Mouse (Mus musculus) kidney, adult 9 months (tissue): ENCODE data around the gene Olfr697.
"Not testable (repeated sequence)": the region's sequence is repeated elsewhere in the genome, so short reads cannot be mapped to it uniquely, and the experiment has no call there.

Source experiments
- DNase-seq: peaks from one replicate; pipeline ENCODE4 v3.0.0; 2022

Olfr697 gene

DNA sequence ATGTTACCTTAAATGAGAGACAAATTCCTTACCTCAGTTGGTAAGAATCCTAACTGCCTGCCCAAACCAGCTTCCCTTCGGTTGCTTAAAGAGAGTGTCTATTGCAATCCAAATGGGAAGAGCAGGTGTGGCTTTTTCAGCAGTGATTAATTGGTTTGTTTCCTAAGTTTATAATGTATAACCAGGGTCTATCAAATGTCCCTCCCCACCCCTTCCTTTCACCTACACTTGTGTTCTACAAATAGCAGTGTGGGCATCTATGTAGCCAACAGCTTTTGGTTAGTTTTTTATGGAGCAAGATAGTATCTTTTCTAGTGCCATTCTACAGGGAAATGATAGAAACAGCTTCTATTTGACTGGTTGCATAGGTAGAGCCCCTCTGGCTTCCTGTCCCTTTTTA lies at the start of gene Olfr697:
TSS of gene Olfr697 (minus strand) at position 101 of the 400 bp plus-strand sequence.
- DNase-seq = no peak

DNA sequence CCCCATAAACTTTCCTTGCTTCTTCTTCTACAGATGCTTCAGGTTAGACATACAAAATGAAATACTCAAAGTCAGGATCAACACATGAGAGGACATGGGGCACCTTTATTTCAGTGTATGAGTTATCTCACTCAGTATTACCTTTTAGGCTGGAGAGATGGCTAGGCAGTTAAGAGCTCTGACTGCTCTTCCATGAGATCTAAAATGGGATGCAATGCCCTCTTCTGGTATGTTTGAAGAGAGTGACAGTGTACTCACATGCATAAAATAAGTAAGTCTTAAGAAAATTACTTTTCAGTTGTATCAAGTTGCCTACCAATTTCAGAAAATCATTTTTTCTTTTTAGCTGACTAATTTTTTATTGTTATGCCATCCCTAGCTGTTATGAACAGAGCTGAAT lies 46.1 kb upstream of the Olfr697 start:
- DNase-seq = peak; percentile 3

DNA sequence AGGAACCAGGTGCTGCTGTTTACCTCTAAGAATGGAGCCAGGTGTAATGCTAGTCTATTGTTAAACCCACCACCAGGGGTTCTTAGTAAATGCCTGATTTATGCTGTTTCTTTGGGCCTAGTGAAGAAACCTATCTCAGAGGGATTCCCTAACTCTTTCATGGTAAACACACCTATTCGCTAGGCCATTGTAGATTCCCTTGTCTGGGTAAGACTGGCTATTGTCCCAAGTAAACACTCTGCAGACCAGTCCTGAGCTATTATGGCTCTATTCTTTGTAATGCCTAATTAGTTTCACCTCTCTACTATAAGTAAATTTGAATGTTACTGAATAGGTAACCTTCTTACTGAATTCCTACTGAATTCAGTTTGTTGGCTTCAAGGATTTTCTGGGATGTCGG lies 18.8 kb upstream of the Olfr697 start:
- not testable (repeated sequence) for DNase-seq

DNA sequence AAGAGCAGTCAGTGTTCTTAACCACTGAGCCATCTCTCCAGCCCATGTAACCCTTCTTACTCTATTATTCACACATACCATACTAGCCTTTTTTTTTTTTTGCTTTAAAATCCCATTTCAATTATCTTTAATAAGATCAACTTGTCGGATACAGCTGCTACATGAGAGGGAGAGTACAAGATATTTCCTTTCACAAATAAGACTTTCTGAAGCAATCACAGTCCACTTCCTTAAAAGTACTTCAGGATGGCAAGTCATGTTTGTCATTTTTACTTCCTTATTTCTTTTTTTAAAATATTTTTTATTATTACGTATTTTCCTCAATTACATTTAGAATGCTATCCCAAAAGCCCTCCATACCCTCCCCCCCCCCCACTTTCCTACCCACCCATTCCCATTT lies 16.6 kb upstream of the Olfr697 start:
- DNase-seq = no peak

DNA sequence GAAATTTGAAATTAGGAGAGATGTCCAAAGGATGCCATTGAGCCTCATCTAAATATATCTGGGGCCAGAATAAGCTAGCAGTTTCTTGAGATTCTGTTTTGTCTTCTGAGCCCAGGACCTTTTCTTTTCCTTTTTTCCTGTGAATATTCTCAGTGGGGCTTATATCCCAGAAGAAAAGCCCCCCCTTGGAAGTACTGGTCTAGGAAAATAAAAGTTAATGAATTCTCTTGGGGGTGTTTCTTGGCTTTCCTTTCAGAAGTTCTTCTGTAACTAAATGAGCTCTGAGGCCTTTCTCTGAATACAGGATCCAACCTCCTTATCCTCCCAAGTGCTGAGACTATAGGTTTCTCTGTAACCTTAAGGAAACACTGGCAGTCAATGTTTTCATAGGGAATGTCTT lies 13.1 kb upstream of the Olfr697 start, which contains the start of gene Olfr698:
TSS of gene Olfr698 (minus strand) at position 101 of the 400 bp plus-strand sequence.
- no peak for DNase-seq

DNA sequence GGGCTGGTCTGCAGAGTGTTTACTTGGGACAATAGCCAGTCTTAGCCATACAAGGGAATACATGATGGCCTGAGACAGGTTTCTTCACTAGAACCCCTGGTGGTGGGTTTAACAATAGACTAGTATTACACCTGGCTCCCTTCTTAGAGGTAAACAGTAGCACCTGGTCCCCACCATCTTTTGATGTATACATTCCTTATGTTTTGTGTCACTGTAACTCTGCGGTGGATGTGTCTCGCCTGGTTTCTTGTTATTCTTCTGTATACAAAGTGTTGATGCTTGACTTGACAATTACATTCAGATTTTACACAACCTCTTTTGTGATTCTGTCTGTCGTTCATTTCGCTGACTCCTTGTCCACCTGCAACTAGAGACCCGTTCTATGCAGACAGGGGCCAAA lies 3.6 kb upstream of the Olfr697 start:
- DNase-seq = no peak

DNA sequence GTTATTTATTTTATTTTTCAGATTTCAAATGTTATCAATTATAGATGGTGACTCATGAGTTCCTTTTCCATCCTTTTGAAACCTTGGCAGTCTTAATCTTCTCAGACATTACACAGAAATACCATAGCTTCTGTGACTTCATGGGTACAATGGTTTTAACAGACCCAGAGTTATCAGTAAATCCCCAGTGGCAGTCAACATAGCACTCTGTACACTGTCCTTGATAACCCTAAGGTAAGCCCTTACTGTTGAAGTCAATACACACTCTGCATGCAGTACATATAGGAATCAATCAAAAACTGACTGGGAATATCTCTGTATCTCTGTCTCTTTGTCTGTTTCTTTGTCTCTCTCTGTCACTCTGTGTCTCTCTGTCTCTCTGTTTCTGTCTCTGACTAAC lies 5.2 kb downstream of the Olfr697 start:
- no peak for DNase-seq

DNA sequence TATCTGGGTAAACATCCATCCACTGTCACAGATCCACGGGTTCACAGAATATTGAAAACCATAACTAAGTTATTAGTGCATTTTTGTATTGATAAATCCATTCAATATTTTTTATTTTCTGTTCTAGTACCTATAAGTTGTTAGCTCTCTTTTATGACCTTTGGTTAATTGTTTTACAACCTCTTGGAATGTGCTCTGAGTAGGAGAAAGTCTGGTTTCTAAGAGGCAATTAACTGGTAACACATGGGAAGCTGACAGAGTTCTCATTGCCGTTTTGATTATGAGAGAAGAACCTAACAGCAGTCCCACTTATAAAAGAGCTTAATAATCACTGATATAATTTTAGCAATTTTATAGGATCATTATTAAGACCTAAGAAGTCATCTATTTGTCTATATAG lies 8.5 kb downstream of the Olfr697 start:
- DNase-seq = no peak

DNA sequence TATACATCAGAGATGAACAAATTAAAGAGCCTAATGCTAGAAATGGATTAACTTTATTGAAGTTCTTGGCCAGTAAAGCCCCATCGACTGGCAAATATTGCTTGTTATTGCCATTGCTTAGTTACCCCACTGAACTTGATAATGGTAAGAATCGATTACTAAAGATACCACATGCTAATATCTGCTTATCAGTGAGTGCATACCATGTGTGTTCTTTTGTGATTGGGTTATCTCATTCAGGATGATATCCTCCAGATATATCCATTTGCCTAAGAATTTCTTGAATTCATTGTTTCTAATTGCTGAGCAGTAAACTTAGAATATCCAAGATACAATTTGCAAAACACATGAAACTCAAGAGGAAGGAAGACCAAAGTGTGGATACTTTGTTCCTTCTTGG lies 16.6 kb downstream of the Olfr697 start:
- not testable (repeated sequence) for DNase-seq

DNA sequence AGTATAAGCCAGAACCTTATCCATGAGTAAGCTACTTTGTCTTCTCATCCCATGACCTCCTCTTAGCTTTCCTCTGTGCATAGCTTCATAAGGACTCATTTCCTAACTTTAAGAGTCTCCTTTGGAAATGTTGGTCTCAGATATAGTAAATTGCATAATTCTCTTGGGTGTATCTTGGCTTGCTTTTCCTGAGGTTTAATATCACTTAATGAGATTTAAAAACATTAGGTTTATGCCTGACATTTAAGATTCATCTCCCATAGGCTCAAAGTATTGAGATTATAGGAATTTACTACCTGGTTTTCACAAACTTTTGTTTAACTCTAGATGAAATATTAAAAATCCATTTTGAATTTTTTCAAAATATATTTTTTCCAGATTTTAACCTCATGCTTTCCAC lies 25.9 kb downstream of the Olfr697 start, which contains the start of gene Olfr695:
TSS of gene Olfr695 (minus strand) at position 101 of the 400 bp plus-strand sequence.
- no peak for DNase-seq

DNA sequence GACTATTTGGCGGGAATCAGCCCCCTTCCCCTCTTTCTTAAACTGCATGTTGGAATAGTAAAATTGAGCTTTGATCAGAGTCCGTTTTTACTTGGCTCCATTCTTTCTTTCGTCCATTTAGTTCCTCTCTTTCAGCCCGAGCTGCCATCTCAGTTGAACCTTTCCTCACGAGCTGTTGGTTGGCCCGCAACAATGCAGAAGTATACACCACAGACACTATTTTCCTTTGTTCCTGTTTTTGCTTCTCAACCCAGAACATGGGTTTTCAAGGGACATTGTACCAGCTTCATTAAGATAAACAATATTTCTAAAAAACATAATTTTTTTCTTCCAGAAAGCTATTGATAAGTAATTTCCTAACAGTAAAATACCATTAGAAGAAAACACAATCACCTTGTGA lies 30.8 kb downstream of the Olfr697 start:
- no peak for DNase-seq

DNA sequence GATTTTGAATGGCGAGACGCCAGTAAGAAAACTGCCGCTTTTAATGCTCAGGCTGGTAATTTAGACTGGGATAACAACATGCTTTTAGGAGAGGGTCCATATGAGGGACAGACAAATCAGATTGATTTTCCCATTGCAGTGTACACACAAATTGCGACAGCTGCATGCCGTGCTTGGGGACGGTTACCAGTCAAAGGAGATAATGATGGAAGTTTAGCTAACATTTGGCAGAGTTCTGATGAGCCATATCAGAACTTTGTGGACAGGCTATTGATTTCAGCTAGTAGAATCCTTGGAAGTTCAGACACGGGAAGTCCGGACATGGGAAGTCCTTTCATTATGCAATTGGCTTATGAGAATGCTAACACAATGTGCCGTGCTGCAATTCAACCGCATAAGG lies 34.5 kb downstream of the Olfr697 start:
- DNase-seq = not testable (repeated sequence)

DNA sequence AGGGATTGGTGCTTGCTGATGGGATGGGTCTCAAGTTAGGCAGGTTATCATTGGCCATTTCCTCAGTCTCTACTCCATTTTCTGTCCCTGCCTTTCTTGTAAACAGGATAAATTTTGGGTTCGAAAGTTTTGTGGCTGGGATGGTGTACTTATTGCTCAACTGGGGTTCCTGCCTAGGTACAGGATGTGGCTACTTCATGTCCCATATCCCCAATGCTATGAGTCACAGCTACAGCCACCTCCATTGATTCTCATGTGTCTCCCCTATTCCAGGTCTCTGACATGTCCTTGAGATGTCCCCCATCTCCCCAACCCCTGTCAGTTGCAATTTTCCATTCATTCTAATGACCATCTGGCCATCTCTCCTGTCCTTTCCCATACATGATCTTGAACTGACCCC lies 45.4 kb downstream of the Olfr697 start:
- no peak for DNase-seq

DNA sequence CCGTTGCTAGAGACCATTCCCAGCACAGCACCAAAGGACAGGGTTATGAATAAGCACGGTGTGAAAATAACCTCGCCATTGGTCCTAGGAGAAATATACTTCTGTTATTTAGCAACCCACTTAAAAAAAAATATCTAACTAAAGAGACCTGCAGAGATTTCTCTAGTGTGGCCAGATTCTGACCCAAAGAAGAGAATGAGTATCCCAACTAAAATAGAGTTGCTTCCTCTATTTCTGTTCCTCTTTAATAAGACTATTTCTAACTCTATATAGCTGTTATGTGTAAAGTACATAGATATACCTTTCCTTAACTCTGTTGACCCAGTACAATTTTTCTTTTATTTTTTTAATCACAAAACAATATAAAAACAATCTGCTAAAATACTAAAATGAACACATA lies 49.3 kb downstream of the Olfr697 start:
- no peak for DNase-seq

DNA sequence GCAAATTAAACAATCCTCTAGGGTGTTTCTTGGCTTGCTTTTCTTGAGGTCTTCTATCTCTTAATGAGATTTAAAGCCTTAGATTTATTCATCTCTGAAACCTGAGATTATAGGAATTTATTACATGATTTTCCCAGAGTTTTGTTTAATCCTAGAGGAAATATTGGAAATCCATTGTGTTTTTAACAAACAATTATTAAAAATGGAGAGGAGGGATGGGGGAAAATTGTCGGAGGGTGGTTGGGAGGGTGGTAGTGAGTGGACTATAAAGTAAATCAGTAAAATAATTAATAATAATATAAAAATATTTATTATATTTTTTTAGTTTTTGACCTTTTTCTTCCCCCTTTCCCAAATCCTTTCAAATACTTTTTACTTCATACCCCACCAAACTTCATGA lies 50.5 kb downstream of the Olfr697 start, which contains the start of gene Olfr694:
TSS of gene Olfr694 (minus strand) at position 101 of the 400 bp plus-strand sequence.
- DNase-seq = no peak
